Mouse (Mus musculus) kidney, adult 8-10 months (tissue): Measurements from ENCODE around the gene OR5BS1P.
"Not testable (repeated sequence)": the region's sequence is repeated elsewhere in the genome, so short reads cannot be mapped to it uniquely, and the experiment has no call there.

Source experiments
- DNase-seq, 2 experiments: peaks; one replicate each; pipeline ENCODE4 v3.0.0; 2022

OR5BS1P gene

GRCm38 (mm10) chr15:98469596-98469995, at the start of gene OR5BS1P:
TSS of gene OR5BS1P (plus strand) at chr15:98469896.
- no peak for DNase-seq

GRCm38 (mm10) chr15:98420897-98421296, 48.8 kb upstream of the OR5BS1P start:
- DNase-seq = no peak

- no peak for DNase-seq
Measured at GRCm38 (mm10) chr15:98424326-98424725, 45.4 kb upstream of the OR5BS1P start.

- no peak for DNase-seq
Measured at GRCm38 (mm10) chr15:98424753-98425152, 44.9 kb upstream of the OR5BS1P start.

GRCm38 (mm10) chr15:98425188-98425587, 44.5 kb upstream of the OR5BS1P start:
- DNase-seq = no peak

- not testable (repeated sequence) for DNase-seq
Measured at GRCm38 (mm10) chr15:98430925-98431324, 38.8 kb upstream of the OR5BS1P start, which contains the start of gene Olfr282. TSS of gene Olfr282 (plus strand) at chr15:98431225.

- no peak for DNase-seq
Measured at GRCm38 (mm10) chr15:98444561-98444960, 25.1 kb upstream of the OR5BS1P start.

- peak; percentile 69 to 73 for DNase-seq
Measured at GRCm38 (mm10) chr15:98448521-98448920, 21.2 kb upstream of the OR5BS1P start.

GRCm38 (mm10) chr15:98452288-98452687, 17.4 kb upstream of the OR5BS1P start, which contains the start of gene Olfr281:
TSS of gene Olfr281 (plus strand) at chr15:98452588.
- no peak for DNase-seq

- no peak for DNase-seq
Measured at GRCm38 (mm10) chr15:98471539-98471938, 1.8 kb downstream of the OR5BS1P start.

GRCm38 (mm10) chr15:98474958-98475357, 5.3 kb downstream of the OR5BS1P start:
- no peak for DNase-seq

GRCm38 (mm10) chr15:98475382-98475781, 5.7 kb downstream of the OR5BS1P start:
- DNase-seq = peak; percentile 8 to 34

GRCm38 (mm10) chr15:98476281-98476680, 6.6 kb downstream of the OR5BS1P start:
- no peak for DNase-seq

- no peak for DNase-seq
Measured at GRCm38 (mm10) chr15:98479568-98480102, 9.9 kb downstream of the OR5BS1P start.

GRCm38 (mm10) chr15:98482701-98483100, 13.0 kb downstream of the OR5BS1P start, which contains the start of gene Lalba:
TSS of gene Lalba (minus strand) at chr15:98482721.
- DNase-seq = no peak

- DNase-seq = peak; percentile 26 to 28
Measured at GRCm38 (mm10) chr15:98483907-98484886, 14.5 kb downstream of the OR5BS1P start.

- DNase-seq = no peak
Measured at GRCm38 (mm10) chr15:98486433-98487021, 16.8 kb downstream of the OR5BS1P start.

GRCm38 (mm10) chr15:98491332-98491731, 21.6 kb downstream of the OR5BS1P start:
- DNase-seq = no peak

GRCm38 (mm10) chr15:98492102-98492501, 22.4 kb downstream of the OR5BS1P start, which contains the start of gene Olfr279:
TSS of gene Olfr279 (plus strand) at chr15:98492402.
- no peak for DNase-seq

- DNase-seq = no peak
Measured at GRCm38 (mm10) chr15:98497631-98498030, 27.9 kb downstream of the OR5BS1P start.

GRCm38 (mm10) chr15:98503317-98503716, 33.6 kb downstream of the OR5BS1P start:
- no peak for DNase-seq

- peak in 1 of 2 experiments; percentile 68 for DNase-seq
Measured at GRCm38 (mm10) chr15:98504514-98504913, 34.8 kb downstream of the OR5BS1P start.

- no peak for DNase-seq
Measured at GRCm38 (mm10) chr15:98506253-98506957, 36.7 kb downstream of the OR5BS1P start.
